Mouse (Mus musculus) heart, postnatal 0 days (tissue): ENCODE measurements around the gene Tmed8. TPM values are rescaled to one million over a fixed set of nuclear protein-coding genes. Genes with fewer than 3 reads are reported as not detected.
A peak's percentile ranks its signal among the peaks of the same experiment; 100 is the strongest.

Experiments used
- ATAC-seq: fragments of 200-750 bp; cut with Nextera tagmentation; 2 replicates; pipeline ENCODE4 v1.8.0; 2017; ENCODE audit warnings: low read depth, moderate number of reproducible peaks, moderate library complexity; ENCODE audit not compliant: insufficient read depth
- DNase-seq: peaks from one replicate; pipeline ENCODE4 v3.0.0-alpha.2; 2016; ENCODE audit warnings: low spot score
- H3K27ac ChIP-seq: fragments of 300-500 bp; sonication (generic); 2 replicates; pipeline ENCODE4 v1.5.1; 2014; ENCODE audit warnings: low read depth, mild to moderate bottlenecking
- H3K27me3 ChIP-seq: fragments of 300-500 bp; sonication (generic); 2 replicates; pipeline ENCODE4 v1.6.1; 2014; ENCODE audit warnings: low read length, mixed read lengths; ENCODE audit not compliant: control insufficient read depth, insufficient read depth
- H3K36me3 ChIP-seq: fragments of 300-500 bp; sonication (generic); replicated peaks from 2 replicates; pipeline ENCODE4 v1.6.1; 2014; ENCODE audit warnings: low read length, mixed read lengths; ENCODE audit not compliant: control insufficient read depth, insufficient read depth
- H3K4me1 ChIP-seq: fragments of 300-500 bp; sonication (generic); 2 replicates; pipeline ENCODE4 v1.6.1; 2014; ENCODE audit warnings: antibody characterized with exemption; ENCODE audit not compliant: control insufficient read depth, insufficient read depth
- H3K4me2 ChIP-seq: fragments of 300-500 bp; sonication (generic); 2 replicates; pipeline ENCODE4 v1.6.1; 2014; ENCODE audit warnings: low read depth, mild to moderate bottlenecking, low read length, moderate library complexity
- H3K4me3 ChIP-seq: fragments of 300-500 bp; sonication (generic); 2 replicates; pipeline ENCODE4 v1.5.1; 2014; ENCODE audit warnings: low read depth, low read length
- H3K9ac ChIP-seq: fragments of 300-500 bp; sonication (generic); replicated peaks from 2 replicates; pipeline ENCODE4 v1.6.1; 2014; ENCODE audit warnings: low read depth, low read length, mixed read lengths
- H3K9me3 ChIP-seq: fragments of 300-500 bp; sonication (generic); replicated peaks from 2 replicates; pipeline ENCODE4 v1.6.1; 2016; ENCODE audit warnings: low read length; ENCODE audit not compliant: control insufficient read depth
- CTCF ChIP-seq: IDR thresholded peaks from 2 replicates; pipeline ENCODE4 v1.5.1; 2016; ENCODE audit warnings: antibody characterized with exemption, control low read depth, low read depth
- EP300 ChIP-seq: IDR thresholded peaks from 2 replicates; pipeline ENCODE4 v1.6.1; 2016; ENCODE audit warnings: antibody characterized with exemption, low read depth
- WGBS: fragments of 180-500 bp; shearing (Covaris S2); extraction: QIAGEN DNeasy Blood & Tissue Kit; methylation state at CpG from one replicate; pipeline ENCODE4 v1.1.7; 2014; 5-methylcytosine and 5-hydroxymethylcytosine counted together
- polyA plus RNA-seq: library from polyadenylated mRNA; unstranded; fragments of >200 nt; fragmentation: Nextera tagmentation; extraction: Ambion mirVana; gene quantifications from 2 replicates; pipeline ENCODE4 v1.2.1, GENCODE M21; 2015
- total RNA-seq: library from RNA; depleted of rRNA; stranded (reverse); fragments of >200 nt; gene quantifications from 2 replicates; pipeline ENCODE4 v1.2.3, GENCODE M21; 2014; ENCODE audit warnings: low replicate concordance; rRNA removed

The Tmed8 gene
- total and polyA plus RNA-seq, 2 experiments from 2014 or later, result 0.89 to 3.9 TPM

- H3K9me3 ChIP-seq, result no peaks in the 10 kb centered on the region
- H3K27ac ChIP-seq, result no peak overlapping the region
- 43% methylated on average over 3 of the region's 3 CpGs for whole genome bisulfite sequencing
- DNase-seq (peak; percentile 13), ATAC-seq (no peak)
- H3K4me2 ChIP-seq, result no peak overlapping the region
- H3K36me3 ChIP-seq, result peaks cover 35% of the 10 kb centered on the region
- no peaks in the 10 kb centered on the region for H3K4me1 ChIP-seq
- H3K4me3 ChIP-seq, result no peak overlapping the region
- no peak overlapping the region for H3K9ac ChIP-seq
- no peaks in the 10 kb centered on the region for H3K27me3 ChIP-seq
- no peak for TF ChIP-seq EP300
- peak; percentile 62 for TF ChIP-seq CTCF
Measured at GRCm38 (mm10) chr12:87131619-87132018, 68.6 kb downstream of the Tmed8 start.

- no peaks in the 10 kb centered on the region for H3K9me3 ChIP-seq
- no peaks in the 10 kb centered on the region for H3K4me1 ChIP-seq
- peaks cover 35% of the 10 kb centered on the region for H3K36me3 ChIP-seq
- no peak overlapping the region for H3K27ac ChIP-seq
- DNase-seq (no peak), ATAC-seq (no peak)
- H3K27me3 ChIP-seq, result no peaks in the 10 kb centered on the region
- no peak overlapping the region for H3K4me3 ChIP-seq
- no peak overlapping the region for H3K9ac ChIP-seq
- TF ChIP-seq EP300 (no peak), CTCF (no peak)
- H3K4me2 ChIP-seq, result no peak overlapping the region
- whole genome bisulfite sequencing, result 44% methylated on average over 2 of the region's 2 CpGs
Measured at GRCm38 (mm10) chr12:87131181-87131580, 69.1 kb downstream of the Tmed8 start.

- Histone ChIP-seq H3K4me2 (no peak overlapping the region), H3K27me3 (no peaks in the 10 kb centered on the region), H3K27ac (no peak overlapping the region), H3K9ac (no peak overlapping the region), H3K9me3 (no peaks in the 10 kb centered on the region), H3K4me3 (no peak overlapping the region), H3K4me1 (no peaks in the 10 kb centered on the region), H3K36me3 (peaks cover 35% of the 10 kb centered on the region)
- WGBS, result 86% methylated on average over 4 of the region's 4 CpGs
- ATAC-seq (no peak), DNase-seq (no peak)
- TF ChIP-seq CTCF, result no peak
Measured at GRCm38 (mm10) chr12:87130224-87130623, 70.0 kb downstream of the Tmed8 start.

DNA sequence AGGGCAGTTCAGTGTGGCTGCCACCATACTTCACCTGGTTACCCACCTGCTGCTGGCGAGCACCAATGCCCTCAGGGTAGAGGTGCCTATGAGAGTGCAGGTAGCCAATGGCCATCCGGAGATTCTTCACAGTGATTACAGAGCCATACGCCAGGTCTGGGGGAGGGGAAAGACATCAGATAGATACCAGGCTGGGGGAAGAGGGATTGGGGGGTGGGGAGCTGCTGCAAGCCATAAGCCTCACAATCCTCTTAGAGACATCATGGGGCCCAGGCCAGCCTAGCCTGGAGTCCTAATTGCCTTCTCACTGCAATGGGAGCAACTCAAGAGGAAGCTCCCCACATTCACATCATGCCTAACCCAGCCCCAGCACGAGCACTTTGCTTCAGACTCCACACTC lies 73.0 kb downstream of the Tmed8 start:
- no peak overlapping the region for H3K9ac ChIP-seq
- no peaks in the 10 kb centered on the region for H3K27me3 ChIP-seq
- no peaks in the 10 kb centered on the region for H3K9me3 ChIP-seq
- ATAC-seq (no peak), DNase-seq (no peak)
- H3K36me3 ChIP-seq, result peaks cover 52% of the 10 kb centered on the region
- no peak overlapping the region for H3K27ac ChIP-seq
- WGBS, result 87% methylated on average over 4 of the region's 4 CpGs
- TF ChIP-seq CTCF, result no peak
- H3K4me1 ChIP-seq, result no peaks in the 10 kb centered on the region
- no peak overlapping the region for H3K4me2 ChIP-seq
- H3K4me3 ChIP-seq, result no peak overlapping the region

DNA sequence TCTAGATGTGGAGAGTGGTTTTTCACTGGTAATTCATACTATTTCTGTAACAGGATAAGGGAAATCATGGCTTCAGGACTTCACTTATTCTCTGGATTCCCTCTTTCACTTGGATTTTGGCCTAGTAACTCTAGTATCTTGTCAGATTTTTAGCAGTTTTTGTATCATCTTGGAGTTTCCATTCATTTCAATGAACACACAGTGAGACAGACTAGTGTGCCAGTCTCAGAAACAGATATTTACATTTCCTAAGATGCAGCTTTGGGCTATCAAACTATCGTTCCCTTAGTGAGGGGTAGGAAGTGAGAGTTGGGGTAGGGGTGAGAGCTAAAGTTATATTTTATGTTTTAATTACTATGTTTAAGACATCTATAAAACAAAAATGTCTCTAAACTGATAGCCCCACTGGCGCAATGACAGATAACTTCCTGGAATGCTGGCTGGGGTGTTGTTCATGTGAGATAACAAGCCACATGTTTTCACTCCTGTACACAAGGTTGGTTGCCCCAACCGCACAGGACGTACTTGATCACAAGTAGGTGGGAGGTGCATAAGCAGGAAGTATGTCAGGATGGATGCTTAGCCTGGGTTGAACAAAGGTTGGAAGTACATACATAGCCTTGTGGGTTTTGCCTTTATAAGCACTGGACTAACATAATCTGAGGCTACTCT lies 78.2 kb downstream of the Tmed8 start:
- H3K4me3 ChIP-seq, result no peak overlapping the region
- H3K9me3 ChIP-seq, result no peaks in the 10 kb centered on the region
- H3K36me3 ChIP-seq, result peaks cover 71% of the 10 kb centered on the region
- no peak overlapping the region for H3K9ac ChIP-seq
- no peak overlapping the region for H3K4me2 ChIP-seq
- TF ChIP-seq EP300, result no peak
- no peak for TF ChIP-seq CTCF
- H3K27ac ChIP-seq, result no peak overlapping the region
- H3K4me1 ChIP-seq, result no peaks in the 10 kb centered on the region
- no peaks in the 10 kb centered on the region for H3K27me3 ChIP-seq
- ATAC-seq (no peak), DNase-seq (no peak)
- WGBS, result 70% methylated on average over 4 of the region's 4 CpGs

Other genes with a start within 250 kb of the Tmed8 start
- gene Zdhhc22, start 210.0 kb downstream of the Tmed8 start, total RNA-seq, result not detected in 2 replicates
- gene Zdhhc22, start 210.0 kb downstream of the Tmed8 start, polyA plus RNA-seq, result 0.05 TPM in 1 of 2 replicates, not detected in the other
- gene Tmem63c, start 179.1 kb downstream of the Tmed8 start, total RNA-seq, result not detected in 2 replicates
- not detected in 2 replicates for gene Tmem63c, start 179.1 kb downstream of the Tmed8 start, polyA plus RNA-seq
- gene Ngb, start 97.9 kb downstream of the Tmed8 start, total RNA-seq, result 0.12 TPM in 1 of 2 replicates, not detected in the other
- 0.11 TPM in 1 of 2 replicates, not detected in the other for gene Ngb, start 97.9 kb downstream of the Tmed8 start, polyA plus RNA-seq
- gene Gstz1, start 53.3 kb downstream of the Tmed8 start, total RNA-seq, result 39.6 and 62.9 TPM in 2 replicates
- 33.8 and 36.2 TPM in 2 replicates for gene Gstz1, start 53.3 kb downstream of the Tmed8 start, polyA plus RNA-seq
- 22.7 and 25.3 TPM in 2 replicates for gene Pomt2, start 52.5 kb downstream of the Tmed8 start, total RNA-seq
- 6.5 and 7.7 TPM in 2 replicates for gene Pomt2, start 52.5 kb downstream of the Tmed8 start, polyA plus RNA-seq
- gene Samd15, start 731 bp downstream of the Tmed8 start, total RNA-seq, result not detected in 2 replicates
- 0.46 and 0.59 TPM in 2 replicates for gene Samd15, start 731 bp downstream of the Tmed8 start, polyA plus RNA-seq
- not detected in 2 replicates for gene Noxred1, start 38.3 kb upstream of the Tmed8 start, total RNA-seq
- gene Noxred1, start 38.3 kb upstream of the Tmed8 start, polyA plus RNA-seq, result 0.30 and 0.37 TPM in 2 replicates
- 34.1 and 40.4 TPM in 2 replicates for gene Vipas39, start 65.8 kb upstream of the Tmed8 start, total RNA-seq
- gene Vipas39, start 65.8 kb upstream of the Tmed8 start, polyA plus RNA-seq, result 29.2 and 31.4 TPM in 2 replicates
- gene Ahsa1, start 66.0 kb upstream of the Tmed8 start, total RNA-seq, result 80.7 and 93.4 TPM in 2 replicates
- 109 and 113 TPM in 2 replicates for gene Ahsa1, start 66.0 kb upstream of the Tmed8 start, polyA plus RNA-seq
- 0.31 TPM in 1 of 2 replicates, not detected in the other for gene Ism2, start 99.3 kb upstream of the Tmed8 start, total RNA-seq
- 0.20 and 0.30 TPM in 2 replicates for gene Ism2, start 99.3 kb upstream of the Tmed8 start, polyA plus RNA-seq
- gene Sptlc2, start 187.9 kb upstream of the Tmed8 start, total RNA-seq, result 23.5 and 66.6 TPM in 2 replicates
- 65.1 and 67.0 TPM in 2 replicates for gene Sptlc2, start 187.9 kb upstream of the Tmed8 start, polyA plus RNA-seq
- gene Slirp, start 243.4 kb upstream of the Tmed8 start, total RNA-seq, result 123 and 224 TPM in 2 replicates
- gene Slirp, start 243.4 kb upstream of the Tmed8 start, polyA plus RNA-seq, result 288 and 307 TPM in 2 replicates
- gene Alkbh1, start 243.6 kb upstream of the Tmed8 start, total RNA-seq, result 26.2 and 26.6 TPM in 2 replicates
- gene Alkbh1, start 243.6 kb upstream of the Tmed8 start, polyA plus RNA-seq, result 14.3 and 17.7 TPM in 2 replicates